Mouse (Mus musculus): ENCODE measurements around the gene Selenbp2.

DNA sequence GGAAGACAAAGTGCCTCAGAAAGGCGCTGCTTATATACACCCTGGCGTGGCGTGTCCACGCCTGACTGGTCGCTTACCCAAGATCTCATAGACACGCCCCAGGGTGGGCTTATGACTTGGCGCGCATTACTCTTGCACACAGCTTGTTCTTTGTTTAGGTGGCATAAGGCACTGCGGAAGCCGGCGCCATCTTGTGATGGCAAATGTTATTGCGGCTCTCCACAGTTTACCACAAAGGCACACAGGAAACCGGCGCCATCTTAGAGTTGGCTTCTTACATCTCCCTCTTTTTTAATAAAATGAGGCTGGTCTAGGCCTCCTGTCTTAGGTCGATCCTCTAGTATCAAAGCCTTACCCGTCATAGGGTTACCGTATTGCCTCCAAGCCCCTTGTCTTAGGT is 52.3 kb downstream of the Selenbp2 start:
- TF ChIP-seq CTCF (IDR thresholded peaks at IDR 0.05; ENCODE audit: low read depth, low read length) (peak; percentile 25; the same call in 1 of the 2 replicates), POLR2A (IDR thresholded peaks at IDR 0.05; ENCODE audit: extremely low read depth, insufficient read depth, low read length) (no peak)

All from liver, adult 2 months (tissue).